Mouse (Mus musculus) neural tube, embryonic 15.5 days (tissue): ENCODE data around the gene Cyp2a4. TPM values are rescaled to one million over a fixed set of nuclear protein-coding genes. Genes with fewer than 3 reads are reported as not detected.
"Not testable (repeated sequence)": the region's sequence is repeated elsewhere in the genome, so short reads cannot be mapped to it uniquely, and the experiment has no call there.

Experiments
- ATAC-seq: fragments of 200-750 bp; cut with Nextera tagmentation; 2 replicates; pipeline ENCODE4 v1.8.0; 2017; ENCODE audit warnings: mild to moderate bottlenecking, moderate TSS enrichment, moderate library complexity; ENCODE audit not compliant: low FRiP score
- H3K27ac ChIP-seq: fragments of 300-500 bp; sonication (generic); replicated peaks from 2 replicates; pipeline ENCODE4 v1.5.1; 2015; ENCODE audit warnings: mild to moderate bottlenecking, inconsistent platforms
- H3K27me3 ChIP-seq: fragments of 300-500 bp; sonication (generic); replicated peaks from 2 replicates; pipeline ENCODE4 v1.6.1; 2015; ENCODE audit warnings: inconsistent platforms
- H3K36me3 ChIP-seq: fragments of 300-500 bp; sonication (generic); 2 replicates; pipeline ENCODE4 v1.6.1; 2015; ENCODE audit warnings: inconsistent platforms
- H3K4me1 ChIP-seq: fragments of 300-500 bp; sonication (generic); 2 replicates; pipeline ENCODE4 v1.6.1; 2015; ENCODE audit warnings: inconsistent platforms
- H3K4me2 ChIP-seq: fragments of 300-500 bp; sonication (generic); 2 replicates; pipeline ENCODE4 v1.6.1; 2015; ENCODE audit warnings: inconsistent platforms, mild to moderate bottlenecking, moderate library complexity
- H3K4me3 ChIP-seq: fragments of 300-500 bp; sonication (generic); replicated peaks from 2 replicates; pipeline ENCODE4 v1.5.1; 2015; ENCODE audit warnings: mild to moderate bottlenecking, inconsistent platforms
- H3K9ac ChIP-seq: fragments of 300-500 bp; sonication (generic); replicated peaks from 2 replicates; pipeline ENCODE4 v1.6.1; 2015; ENCODE audit warnings: mild to moderate bottlenecking, inconsistent platforms
- H3K9me3 ChIP-seq: fragments of 300-500 bp; sonication (generic); replicated peaks from 2 replicates; pipeline ENCODE4 v1.6.1; 2016; ENCODE audit warnings: inconsistent platforms
- WGBS: fragments of 180-500 bp; shearing (Covaris S2); methylation state at CpG from one replicate; pipeline ENCODE4 v1.1.7; 2015; ENCODE audit warnings: mixed read lengths; 5-methylcytosine and 5-hydroxymethylcytosine counted together
- polyA plus RNA-seq: library from polyadenylated mRNA; unstranded; fragments of >200 nt; fragmentation: Nextera tagmentation; extraction: Ambion mirVana; gene quantifications from 2 replicates; pipeline ENCODE4 v1.2.1, GENCODE M21; 2015

Cyp2a4 gene
- not detected in 2 replicates for polyA plus RNA-seq

- H3K9ac ChIP-seq, H3K4me3 ChIP-seq, H3K27me3 ChIP-seq, H3K36me3 ChIP-seq, H3K27ac ChIP-seq, H3K9me3 ChIP-seq, H3K4me2 ChIP-seq, ATAC-seq, H3K4me1 ChIP-seq: not testable (repeated sequence)
- 57% methylated on average over 2 of the region's 2 CpGs for WGBS
Observed at GRCm38 (mm10) chr7:26306926-26307325, at the start of gene Cyp2a4. Cyp2a4 (plus strand) TSS chr7:26307169.

GRCm38 (mm10) chr7:26260034-26260433 is 46.9 kb upstream of the Cyp2a4 start, which contains the start of gene Vmn1r184:
Vmn1r184 (plus strand) TSS chr7:26260334.
- not testable (repeated sequence) for H3K4me3 ChIP-seq, H3K27ac ChIP-seq, H3K9me3 ChIP-seq, ATAC-seq, H3K4me1 ChIP-seq, H3K9ac ChIP-seq, H3K36me3 ChIP-seq, H3K4me2 ChIP-seq, H3K27me3 ChIP-seq
- WGBS = 91% methylated on average over 1 of the region's 1 CpGs

DNA sequence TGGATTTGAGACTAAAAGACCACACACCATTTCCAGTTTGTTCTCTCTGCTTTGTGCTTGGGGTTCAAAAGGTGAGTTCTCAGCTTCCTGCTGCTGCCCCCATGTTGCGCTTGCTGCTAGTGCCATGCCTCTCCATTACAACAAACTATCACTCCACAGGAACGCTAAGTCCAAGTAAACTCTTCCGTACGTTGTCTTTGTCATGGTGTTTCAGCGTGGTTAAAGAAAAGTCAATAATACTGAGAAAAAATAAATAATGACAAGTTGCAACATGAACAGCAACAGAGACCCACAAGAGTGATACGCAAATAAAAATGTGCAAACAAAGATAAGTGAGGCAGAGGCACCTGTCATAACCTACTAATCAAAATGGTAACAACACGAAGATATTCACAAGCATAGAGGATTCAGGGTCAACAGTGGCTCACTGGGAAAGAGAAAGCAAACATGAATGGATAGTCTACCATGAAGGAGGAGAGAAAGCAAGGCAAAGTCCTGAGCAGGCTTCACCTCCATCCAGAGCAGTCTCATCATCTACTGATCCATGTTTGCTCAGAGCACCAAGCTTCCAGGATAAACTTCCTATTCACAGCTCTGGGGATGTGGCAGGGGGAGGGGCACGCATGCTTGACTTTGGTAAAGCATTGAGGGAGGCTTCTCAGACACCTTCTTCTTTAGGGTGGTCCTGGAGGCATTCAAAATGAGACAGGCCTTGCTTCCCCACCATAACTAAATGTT is 3.4 kb upstream of the Cyp2a4 start:
- WGBS = 86% methylated on average over 8 of the region's 8 CpGs
- not testable (repeated sequence) for H3K9me3 ChIP-seq, H3K36me3 ChIP-seq, H3K27me3 ChIP-seq, H3K4me2 ChIP-seq, H3K4me1 ChIP-seq, H3K27ac ChIP-seq, H3K9ac ChIP-seq, ATAC-seq, H3K4me3 ChIP-seq

GRCm38 (mm10) chr7:26311786-26312185 is 4.8 kb downstream of the Cyp2a4 start:
- not testable (repeated sequence) for H3K4me3 ChIP-seq, ATAC-seq, H3K4me1 ChIP-seq, H3K9me3 ChIP-seq, H3K27me3 ChIP-seq, H3K36me3 ChIP-seq, H3K27ac ChIP-seq, H3K4me2 ChIP-seq, H3K9ac ChIP-seq
- WGBS = 83% methylated on average over 4 of the region's 4 CpGs

DNA sequence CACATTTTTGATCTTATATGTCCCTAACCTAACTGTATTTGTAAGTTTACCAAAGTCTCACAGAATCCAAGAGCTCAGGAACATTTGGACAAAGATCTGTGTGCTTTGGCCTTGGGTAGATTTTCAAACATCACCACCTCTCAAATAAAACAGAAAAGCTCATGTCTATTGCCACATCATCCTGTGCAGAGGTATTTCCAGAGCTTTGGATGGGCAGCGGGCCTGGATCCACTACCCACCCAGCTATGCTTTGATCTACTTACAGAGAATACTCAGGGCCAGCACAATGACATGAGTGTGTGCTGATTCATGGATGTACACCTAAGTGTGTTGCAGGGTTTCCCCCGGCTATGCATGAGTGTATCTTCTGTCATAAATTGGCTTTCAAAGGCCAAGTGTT is 8.2 kb downstream of the Cyp2a4 start:
- not testable (repeated sequence) for H3K36me3 ChIP-seq, H3K4me3 ChIP-seq, H3K27ac ChIP-seq, H3K4me2 ChIP-seq, H3K9me3 ChIP-seq, ATAC-seq, H3K27me3 ChIP-seq, H3K9ac ChIP-seq, H3K4me1 ChIP-seq
- WGBS = 91% methylated on average over 2 of the region's 2 CpGs

DNA sequence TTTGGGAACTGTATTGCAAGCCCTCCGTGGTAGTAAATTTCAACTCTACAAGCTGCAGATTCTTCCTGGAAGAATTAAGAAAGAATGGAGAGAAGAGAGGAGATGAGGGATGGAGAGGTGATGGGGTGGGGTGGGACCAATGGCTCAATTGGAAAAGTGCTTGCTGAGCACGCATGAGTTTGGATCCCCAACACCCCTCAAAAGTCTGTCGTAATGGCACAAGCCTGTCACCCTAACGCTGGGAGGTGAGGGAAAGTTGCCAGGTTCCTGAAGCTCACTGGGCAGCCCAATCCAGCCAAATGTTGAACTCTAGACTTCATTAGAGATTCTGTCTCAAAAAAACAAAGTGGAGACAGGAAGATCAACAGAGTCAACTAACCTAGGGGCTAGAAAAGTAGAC is 8.8 kb downstream of the Cyp2a4 start:
- not testable (repeated sequence) for ATAC-seq, H3K4me1 ChIP-seq, H3K27ac ChIP-seq, H3K27me3 ChIP-seq, H3K9me3 ChIP-seq, H3K4me2 ChIP-seq, H3K4me3 ChIP-seq, H3K9ac ChIP-seq, H3K36me3 ChIP-seq
- 86% methylated on average over 4 of the region's 4 CpGs for WGBS

DNA sequence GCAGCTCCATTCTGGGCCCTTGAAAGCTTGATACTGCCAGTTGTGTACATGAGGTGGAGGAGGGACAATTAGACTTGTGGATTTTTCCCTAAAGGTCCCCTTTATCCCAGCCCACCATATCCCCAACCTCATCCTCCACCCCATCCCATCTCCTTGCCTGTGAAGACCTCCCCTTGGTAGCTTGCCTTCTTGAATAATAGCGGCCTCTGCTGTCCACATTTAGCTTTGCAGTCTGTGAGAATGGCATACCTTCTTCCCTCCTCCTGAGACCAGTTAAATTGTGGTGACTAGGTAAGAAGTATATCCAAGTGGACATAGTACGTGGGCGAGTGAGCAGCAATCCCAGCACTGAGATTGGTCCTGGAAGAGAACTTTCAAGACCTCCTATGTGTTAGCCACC is 13.4 kb downstream of the Cyp2a4 start:
- H3K27me3 ChIP-seq, H3K27ac ChIP-seq, H3K36me3 ChIP-seq, H3K4me3 ChIP-seq, H3K9me3 ChIP-seq, H3K4me2 ChIP-seq, ATAC-seq, H3K4me1 ChIP-seq, H3K9ac ChIP-seq: not testable (repeated sequence)
- WGBS = 67% methylated on average over 3 of the region's 3 CpGs

GRCm38 (mm10) chr7:26350177-26350576 is 43.2 kb downstream of the Cyp2a4 start:
- not testable (repeated sequence) for H3K4me2 ChIP-seq, H3K4me1 ChIP-seq, H3K9me3 ChIP-seq, H3K27me3 ChIP-seq, H3K4me3 ChIP-seq, H3K36me3 ChIP-seq, H3K27ac ChIP-seq, H3K9ac ChIP-seq, ATAC-seq

DNA sequence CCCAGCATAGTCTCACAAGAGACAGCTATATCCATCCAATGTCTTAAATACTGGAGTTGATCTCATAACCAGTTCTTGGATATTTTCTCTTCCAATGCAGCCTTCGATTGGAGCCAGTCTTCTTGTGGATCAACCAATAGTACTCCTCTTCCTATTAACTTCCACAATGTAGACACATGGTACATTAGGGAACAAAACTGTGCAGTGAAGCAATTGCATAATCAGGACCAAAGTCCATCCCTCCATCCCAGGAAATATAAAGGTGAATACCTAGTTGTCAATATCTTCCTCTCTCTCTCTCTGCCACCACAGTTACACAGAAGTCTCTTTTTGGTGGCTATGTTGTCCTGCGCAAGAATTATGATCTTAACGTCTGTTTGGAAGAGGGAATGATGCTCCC is 45.3 kb downstream of the Cyp2a4 start:
- H3K27me3 ChIP-seq, H3K9me3 ChIP-seq, H3K36me3 ChIP-seq, H3K4me3 ChIP-seq, H3K4me2 ChIP-seq, ATAC-seq, H3K27ac ChIP-seq, H3K9ac ChIP-seq, H3K4me1 ChIP-seq: not testable (repeated sequence)
- WGBS = 77% methylated on average over 3 of the region's 3 CpGs

DNA sequence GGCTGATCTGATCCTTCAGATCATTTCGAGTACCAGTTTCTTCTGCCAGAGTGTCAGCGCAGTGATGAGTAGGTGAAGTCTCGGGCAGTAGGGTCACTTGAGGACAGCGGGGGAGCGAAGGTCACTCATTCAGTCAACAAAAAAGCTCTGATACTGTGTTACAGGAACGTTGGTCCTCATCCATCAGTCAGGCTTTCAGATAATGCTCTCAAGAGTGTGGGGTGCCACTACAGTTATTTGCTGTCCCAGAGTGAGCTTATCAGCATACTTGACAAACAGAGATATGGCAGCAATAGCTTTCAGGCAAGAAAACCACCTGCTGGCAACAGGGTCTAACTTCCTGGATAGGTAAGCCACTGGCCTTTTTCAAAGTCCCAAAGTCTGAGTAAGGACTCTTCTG is 49.8 kb downstream of the Cyp2a4 start:
- not testable (repeated sequence) for H3K27me3 ChIP-seq, H3K27ac ChIP-seq, H3K9me3 ChIP-seq, H3K36me3 ChIP-seq, H3K9ac ChIP-seq, ATAC-seq, H3K4me1 ChIP-seq, H3K4me2 ChIP-seq, H3K4me3 ChIP-seq
- 89% methylated on average over 6 of the region's 6 CpGs for WGBS
